Mouse (Mus musculus): ENCODE results near the gene Carmil2. TPM values are rescaled to one million over a fixed set of nuclear protein-coding genes. Genes with fewer than 3 reads are reported as not detected.

Carmil2 gene
- polyA plus RNA-seq (2015; fragmentation: Nextera tagmentation; extraction: Ambion mirVana), result 0.29 and 0.32 TPM in 2 replicates

DNA sequence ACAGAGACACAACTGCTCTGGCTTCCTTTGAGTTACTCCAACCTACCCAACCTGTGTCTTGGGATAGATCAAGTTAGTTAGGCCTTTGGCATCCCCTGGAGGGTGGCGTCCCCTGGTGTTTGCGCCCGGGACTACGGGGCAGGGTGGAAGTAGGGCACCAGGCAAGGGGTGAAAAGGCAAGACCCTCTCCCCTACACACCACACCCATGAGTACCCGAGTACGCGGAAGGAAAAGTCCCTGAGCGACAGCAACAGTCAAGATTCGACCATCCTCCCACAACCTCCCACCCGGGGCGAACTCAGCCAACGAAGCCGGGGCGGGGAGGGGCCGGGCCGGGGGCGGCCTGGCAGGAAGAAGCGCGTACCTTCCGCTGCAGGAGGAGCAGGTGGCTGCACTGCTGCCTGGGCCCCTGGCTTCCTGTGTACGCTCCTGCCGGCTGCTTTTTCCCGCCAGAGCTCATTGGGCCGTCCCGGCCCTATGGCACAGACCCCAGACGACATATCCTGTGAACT is at the start of gene Carmil2:
Gene Carmil2, plus strand, starts transcription at position 479 of the 513 bp plus-strand sequence.
- Histone ChIP-seq H3K9me3 (replicated peaks) (no peaks in the 10 kb centered on the region), H3K27me3 (no peaks in the 10 kb centered on the region), H3K9ac (no peak within 1 kb of the TSS), H3K4me3 (replicated peaks) (0 out of 2 replicates have a peak within 1 kb of the TSS, but pooled peaks have one; percentile 1), H3K4me2 (peak within 1 kb of the TSS; percentile 36), H3K4me1 (replicated peaks) (peaks cover 25% of the 10 kb centered on the region), H3K36me3 (peaks cover 34% of the 10 kb centered on the region), H3K27ac (no peak within 1 kb of the TSS)
- peak; percentile 41 for DNase-seq
- 5% methylated on average over 21 of the region's 26 CpGs for WGBS (ENCODE audit: insufficient replicate concordance)
- no peak for ATAC-seq (ENCODE audit: low read depth)

DNA sequence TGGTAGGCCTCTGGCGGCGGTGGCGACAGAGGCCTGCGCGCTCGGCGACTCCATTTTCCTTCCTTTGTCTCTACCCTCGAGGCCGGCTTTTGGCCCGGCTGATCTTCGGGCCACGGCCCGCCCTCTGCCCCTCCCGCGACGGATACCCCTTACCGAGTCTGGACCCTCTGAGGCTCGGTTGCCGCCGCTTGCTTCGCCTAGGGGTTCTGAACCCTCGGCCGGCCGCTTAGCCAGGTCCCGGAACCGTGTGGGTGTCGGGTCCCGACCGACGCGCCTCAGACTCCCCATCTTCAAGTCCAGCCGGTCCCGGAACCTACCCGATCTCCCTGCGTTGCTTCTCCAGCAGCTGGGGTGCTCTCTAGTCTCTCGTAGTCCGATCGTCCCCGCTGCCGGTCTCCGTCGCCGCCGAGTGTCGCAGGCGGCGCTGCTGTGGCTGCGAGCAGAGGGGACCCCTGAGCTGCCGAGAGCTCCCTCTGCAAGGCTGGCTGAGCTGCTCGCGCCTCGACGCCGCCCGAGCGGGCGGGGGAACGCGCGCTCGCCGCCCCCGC is 49.0 kb upstream of the Carmil2 start, which contains the start of gene Agrp:
Gene Agrp, minus strand, starts transcription at position 431 of the 548 bp plus-strand sequence.
- Histone ChIP-seq H3K27me3 (no peaks in the 10 kb centered on the region), H3K36me3 (peaks cover 7% of the 10 kb centered on the region; the same call in 1 of the 2 replicates), H3K4me3 (replicated peaks) (peak within 1 kb of the TSS; percentile 97), H3K9me3 (replicated peaks) (no peaks in the 10 kb centered on the region), H3K9ac (peak within 1 kb of the TSS; percentile 99), H3K27ac (peak within 1 kb of the TSS; percentile 100), H3K4me1 (replicated peaks) (peaks cover 49% of the 10 kb centered on the region), H3K4me2 (peak within 1 kb of the TSS; percentile 99)
- under 1% methylated on average over 63 of the region's 63 CpGs for WGBS (ENCODE audit: insufficient replicate concordance)
- ATAC-seq (ENCODE audit: low read depth) (peak; percentile 44), DNase-seq (no peak)

DNA sequence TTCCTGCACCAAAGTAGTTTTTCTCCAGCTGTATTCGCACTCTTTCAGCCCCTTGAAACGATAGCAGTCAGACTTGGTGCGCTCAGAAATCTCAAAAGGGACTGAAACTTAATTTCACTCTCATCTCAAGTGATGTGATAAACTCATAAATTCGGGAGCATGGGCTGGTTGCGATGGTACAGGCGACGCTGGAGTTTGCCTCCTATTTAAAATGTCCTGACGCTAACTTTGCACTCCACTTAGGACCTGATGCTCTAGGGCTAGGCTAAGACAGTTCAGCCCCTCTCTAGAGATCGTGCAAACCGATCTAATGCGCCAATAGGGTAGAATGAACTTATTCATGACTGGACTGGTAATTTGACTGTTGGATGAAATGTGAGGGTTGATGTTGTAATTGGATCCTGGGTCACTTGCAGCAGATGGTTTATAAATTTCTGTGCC is 48.5 kb upstream of the Carmil2 start:
- H3K27ac ChIP-seq, result peak overlapping the region; percentile 100
- H3K9ac ChIP-seq, result peak overlapping the region; percentile 99
- H3K4me3 ChIP-seq (replicated peaks), result peak overlapping the region; percentile 97
- H3K27me3 ChIP-seq, result no peaks in the 10 kb centered on the region
- H3K4me2 ChIP-seq, result peak overlapping the region; percentile 99
- no peaks in the 10 kb centered on the region for H3K9me3 ChIP-seq (replicated peaks)
- WGBS (ENCODE audit: insufficient replicate concordance), result under 1% methylated on average over 11 of the region's 11 CpGs
- peaks cover 7% of the 10 kb centered on the region; the same call in 1 of the 2 replicates for H3K36me3 ChIP-seq
- DNase-seq (no peak), ATAC-seq (ENCODE audit: low read depth) (peak; percentile 30)
- H3K4me1 ChIP-seq (replicated peaks), result peaks cover 55% of the 10 kb centered on the region

DNA sequence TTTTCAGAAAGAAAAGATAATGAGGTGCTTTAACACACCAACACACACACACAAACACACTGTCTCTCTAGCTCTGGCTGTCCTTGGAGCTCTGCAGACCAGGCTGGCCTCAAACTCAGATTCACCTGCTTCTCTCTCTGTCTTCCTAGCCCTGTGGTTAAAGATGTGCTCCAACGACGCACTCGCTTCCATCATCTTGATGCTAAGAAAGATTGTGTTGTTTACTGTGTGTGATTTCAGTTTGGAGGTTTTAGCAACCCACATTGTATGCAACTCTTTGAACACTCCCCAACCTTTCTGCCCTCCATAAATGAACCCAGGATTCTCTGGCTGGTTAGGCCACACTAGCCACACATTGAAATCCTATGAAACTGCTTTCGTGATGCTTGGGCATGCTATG is 47.6 kb upstream of the Carmil2 start:
- Histone ChIP-seq H3K4me2 (peak overlapping the region; percentile 99), H3K27me3 (no peaks in the 10 kb centered on the region), H3K4me1 (replicated peaks) (peaks cover 56% of the 10 kb centered on the region), H3K4me3 (replicated peaks) (peak overlapping the region; percentile 97), H3K36me3 (peaks cover 9% of the 10 kb centered on the region), H3K9ac (peak overlapping the region; percentile 99), H3K27ac (peak overlapping the region; percentile 100; the same call in 1 of the 2 replicates), H3K9me3 (replicated peaks) (no peaks in the 10 kb centered on the region)
- ATAC-seq (ENCODE audit: low read depth) (no peak), DNase-seq (no peak)
- 77% methylated on average over 4 of the region's 4 CpGs for WGBS (ENCODE audit: insufficient replicate concordance)

DNA sequence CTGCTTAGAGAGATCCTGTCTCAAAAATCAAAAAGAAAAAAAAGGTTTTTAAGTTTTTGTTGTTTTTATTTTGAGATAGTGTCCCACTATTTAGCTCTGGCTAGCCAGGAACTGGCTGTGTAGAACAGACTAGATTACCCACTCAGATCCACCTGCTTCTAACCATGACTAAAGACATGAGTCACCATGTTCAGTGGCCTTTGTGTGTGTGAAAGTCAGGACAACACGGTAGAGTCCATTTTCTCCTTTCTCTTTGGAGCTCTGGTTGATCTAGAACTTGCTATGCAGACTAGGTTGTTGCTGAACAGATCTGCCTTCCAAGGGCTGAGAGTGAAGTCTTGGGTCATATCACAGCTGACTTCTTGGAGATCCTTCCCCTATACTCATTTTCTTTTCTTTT is 46.2 kb upstream of the Carmil2 start:
- Histone ChIP-seq H3K4me1 (replicated peaks) (peaks cover 47% of the 10 kb centered on the region), H3K9me3 (replicated peaks) (no peaks in the 10 kb centered on the region), H3K9ac (no peak overlapping the region), H3K4me3 (replicated peaks) (no peak overlapping the region), H3K4me2 (no peak overlapping the region), H3K36me3 (peaks cover 18% of the 10 kb centered on the region), H3K27ac (no peak overlapping the region), H3K27me3 (no peaks in the 10 kb centered on the region)
- DNase-seq (no peak), ATAC-seq (ENCODE audit: low read depth) (no peak)
- 55% methylated on average over 1 of the region's 1 CpGs for WGBS (ENCODE audit: insufficient replicate concordance)

DNA sequence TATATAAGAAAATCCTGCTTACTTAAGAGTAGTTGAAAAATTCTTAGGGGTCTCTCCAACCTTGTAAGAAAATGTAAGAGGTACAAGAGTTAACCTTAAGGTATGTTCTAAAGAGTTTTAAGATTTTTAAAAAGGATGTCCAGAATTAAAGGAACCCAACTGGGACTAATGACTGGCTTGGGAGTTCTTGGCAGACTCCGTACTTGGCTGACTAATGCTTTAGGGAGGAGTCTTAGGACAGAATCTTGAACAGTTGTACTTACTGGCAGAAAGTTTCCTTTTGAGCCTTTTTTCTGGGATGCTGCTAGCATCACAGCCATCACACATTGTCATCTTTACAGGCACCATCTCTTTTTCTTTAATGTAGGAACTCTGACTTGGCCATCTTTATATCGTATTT is 45.6 kb upstream of the Carmil2 start:
- no peak overlapping the region for H3K4me3 ChIP-seq (replicated peaks)
- H3K27me3 ChIP-seq, result no peaks in the 10 kb centered on the region
- H3K9ac ChIP-seq, result no peak overlapping the region
- H3K27ac ChIP-seq, result no peak overlapping the region
- no peak for ATAC-seq (ENCODE audit: low read depth)
- H3K9me3 ChIP-seq (replicated peaks), result no peaks in the 10 kb centered on the region
- no peak for DNase-seq
- peaks cover 25% of the 10 kb centered on the region for H3K36me3 ChIP-seq
- H3K4me2 ChIP-seq, result no peak overlapping the region
- 86% methylated on average over 2 of the region's 2 CpGs for WGBS (ENCODE audit: insufficient replicate concordance)
- H3K4me1 ChIP-seq (replicated peaks), result peaks cover 40% of the 10 kb centered on the region

DNA sequence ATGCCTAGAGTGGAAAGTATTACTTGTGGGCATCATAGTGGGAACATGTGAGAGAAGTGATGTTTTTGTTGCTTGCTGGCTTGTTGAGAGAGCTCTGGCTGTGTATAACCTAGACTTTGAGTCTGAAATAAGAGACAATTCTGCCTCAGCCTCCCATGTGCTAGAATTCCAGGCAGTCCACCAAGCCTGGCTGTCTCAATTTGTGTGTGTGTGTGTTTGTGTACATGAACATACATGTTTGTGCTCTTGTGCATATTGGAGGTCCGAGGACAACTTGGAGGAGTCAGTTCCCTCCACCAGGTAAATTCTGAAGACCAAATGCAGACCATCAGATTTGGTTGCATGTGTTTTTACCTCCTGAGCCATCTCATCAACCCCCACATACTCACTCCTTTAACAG is 40.9 kb upstream of the Carmil2 start:
- ATAC-seq (ENCODE audit: low read depth) (no peak), DNase-seq (no peak)
- Histone ChIP-seq H3K4me3 (replicated peaks) (no peak overlapping the region), H3K4me1 (replicated peaks) (peaks cover 14% of the 10 kb centered on the region), H3K36me3 (peaks cover 44% of the 10 kb centered on the region), H3K4me2 (no peak overlapping the region), H3K9ac (no peak overlapping the region), H3K27me3 (no peaks in the 10 kb centered on the region), H3K27ac (no peak overlapping the region), H3K9me3 (replicated peaks) (no peaks in the 10 kb centered on the region)
- 76% methylated on average over 1 of the region's 1 CpGs for WGBS (ENCODE audit: insufficient replicate concordance)

DNA sequence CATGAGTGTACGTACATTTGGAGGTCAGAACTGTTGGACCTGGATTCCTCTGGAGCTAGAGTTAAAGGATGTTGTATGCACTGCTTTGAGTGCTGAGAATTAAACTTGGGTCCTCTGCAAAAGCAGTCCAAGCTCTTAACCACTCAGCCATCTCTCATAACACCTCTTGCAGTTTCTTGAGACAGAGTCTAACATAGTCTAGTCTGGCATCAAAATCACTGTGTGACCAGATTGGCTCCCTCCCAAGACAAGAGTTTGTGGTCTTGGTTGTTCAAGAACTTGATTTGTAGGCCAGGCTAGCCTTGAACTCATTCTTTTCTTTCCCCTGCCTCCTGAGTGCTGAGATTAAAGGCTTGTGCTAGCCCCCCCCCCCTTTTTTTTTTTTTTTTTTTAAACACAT is 37.1 kb upstream of the Carmil2 start:
- no peaks in the 10 kb centered on the region for H3K9me3 ChIP-seq (replicated peaks)
- no peak overlapping the region for H3K4me3 ChIP-seq (replicated peaks)
- DNase-seq, result no peak
- no peak overlapping the region for H3K27ac ChIP-seq
- peaks cover 58% of the 10 kb centered on the region for H3K36me3 ChIP-seq
- no peak overlapping the region for H3K4me2 ChIP-seq
- H3K4me1 ChIP-seq (replicated peaks), result no peaks in the 10 kb centered on the region; the same call in 1 of the 2 replicates
- ATAC-seq (ENCODE audit: low read depth), result no peak
- no peaks in the 10 kb centered on the region for H3K27me3 ChIP-seq
- H3K9ac ChIP-seq, result no peak overlapping the region
- 91% methylated on average over 1 of the region's 1 CpGs for WGBS (ENCODE audit: insufficient replicate concordance)

DNA sequence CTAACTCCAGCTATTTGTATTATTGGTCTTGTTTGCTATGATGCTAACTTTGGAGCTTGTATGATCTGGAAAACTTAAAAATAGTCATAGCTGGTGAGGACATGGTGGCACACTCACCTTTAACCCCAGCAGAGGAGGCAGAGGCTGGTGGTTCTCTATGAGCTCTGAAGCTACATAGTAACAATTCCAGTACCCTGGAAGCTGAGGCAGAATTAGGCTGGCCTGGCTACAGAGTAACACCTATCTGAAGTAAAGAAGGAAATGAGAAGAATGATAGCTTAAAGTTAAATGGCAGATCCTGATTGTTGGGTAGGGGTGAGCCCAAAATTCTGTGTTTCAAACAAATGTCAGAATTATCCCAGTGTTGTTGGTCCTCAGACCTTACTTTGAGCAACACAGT is 28.4 kb upstream of the Carmil2 start:
- Histone ChIP-seq H3K36me3 (peaks cover 27% of the 10 kb centered on the region), H3K27ac (no peak overlapping the region), H3K9ac (no peak overlapping the region), H3K27me3 (no peaks in the 10 kb centered on the region), H3K4me1 (replicated peaks) (no peaks in the 10 kb centered on the region), H3K4me2 (no peak overlapping the region), H3K4me3 (replicated peaks) (no peak overlapping the region), H3K9me3 (replicated peaks) (no peaks in the 10 kb centered on the region)
- DNase-seq (no peak), ATAC-seq (ENCODE audit: low read depth) (no peak)

DNA sequence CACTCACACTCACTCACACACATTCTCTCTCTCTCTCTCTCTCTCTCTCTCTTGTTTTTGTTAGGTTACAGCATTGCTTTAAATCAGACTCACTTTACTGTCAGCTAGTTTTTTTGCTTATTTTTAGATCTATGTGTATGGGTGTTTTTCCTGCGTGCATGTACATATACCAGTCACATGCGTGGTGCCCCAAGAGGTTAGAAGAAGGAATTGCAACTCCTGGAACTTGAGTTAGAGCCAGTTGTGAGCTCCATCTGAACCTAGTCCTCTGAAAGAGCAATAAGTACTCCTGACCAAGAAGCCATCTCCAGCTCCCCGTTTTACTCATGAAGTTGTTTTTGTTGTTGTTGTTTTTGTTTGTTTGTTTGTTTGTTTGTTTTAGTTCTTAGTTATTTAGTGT is 24.9 kb upstream of the Carmil2 start:
- no peak overlapping the region for H3K27ac ChIP-seq
- H3K9ac ChIP-seq, result no peak overlapping the region
- H3K27me3 ChIP-seq, result no peaks in the 10 kb centered on the region
- 60% methylated on average over 3 of the region's 3 CpGs for WGBS (ENCODE audit: insufficient replicate concordance)
- no peaks in the 10 kb centered on the region for H3K4me1 ChIP-seq (replicated peaks)
- no peak overlapping the region for H3K4me2 ChIP-seq
- peaks cover 42% of the 10 kb centered on the region for H3K36me3 ChIP-seq
- ATAC-seq (ENCODE audit: low read depth) (no peak), DNase-seq (no peak)
- H3K9me3 ChIP-seq (replicated peaks), result no peaks in the 10 kb centered on the region
- no peak overlapping the region for H3K4me3 ChIP-seq (replicated peaks)

DNA sequence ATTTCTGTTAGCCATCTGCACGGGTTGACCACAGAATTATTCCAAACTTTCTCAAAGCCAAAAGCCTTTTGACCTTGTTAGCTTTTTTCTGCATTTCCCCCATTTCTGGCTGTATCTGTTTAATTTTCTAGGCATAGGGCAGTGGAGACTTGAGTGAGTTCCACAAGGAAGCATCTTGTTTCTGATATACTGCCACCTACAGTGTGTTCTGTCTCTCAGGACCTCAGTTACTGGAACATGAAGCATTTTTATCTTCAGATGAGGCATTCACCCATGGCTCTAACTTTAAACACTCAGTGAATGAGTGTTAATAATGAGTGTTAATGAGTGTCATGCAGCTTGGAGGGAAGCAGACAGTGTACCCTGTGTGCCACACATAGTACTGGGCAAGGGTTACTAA is 8.2 kb upstream of the Carmil2 start:
- no peaks in the 10 kb centered on the region for H3K4me1 ChIP-seq (replicated peaks)
- no peaks in the 10 kb centered on the region for H3K27me3 ChIP-seq
- H3K4me3 ChIP-seq (replicated peaks), result no peak overlapping the region
- DNase-seq (no peak), ATAC-seq (ENCODE audit: low read depth) (no peak)
- H3K9ac ChIP-seq, result no peak overlapping the region
- 77% methylated on average over 1 of the region's 1 CpGs for WGBS (ENCODE audit: insufficient replicate concordance)
- no peak overlapping the region for H3K4me2 ChIP-seq
- H3K27ac ChIP-seq, result no peak overlapping the region
- H3K9me3 ChIP-seq (replicated peaks), result no peaks in the 10 kb centered on the region
- peaks cover 99% of the 10 kb centered on the region for H3K36me3 ChIP-seq

DNA sequence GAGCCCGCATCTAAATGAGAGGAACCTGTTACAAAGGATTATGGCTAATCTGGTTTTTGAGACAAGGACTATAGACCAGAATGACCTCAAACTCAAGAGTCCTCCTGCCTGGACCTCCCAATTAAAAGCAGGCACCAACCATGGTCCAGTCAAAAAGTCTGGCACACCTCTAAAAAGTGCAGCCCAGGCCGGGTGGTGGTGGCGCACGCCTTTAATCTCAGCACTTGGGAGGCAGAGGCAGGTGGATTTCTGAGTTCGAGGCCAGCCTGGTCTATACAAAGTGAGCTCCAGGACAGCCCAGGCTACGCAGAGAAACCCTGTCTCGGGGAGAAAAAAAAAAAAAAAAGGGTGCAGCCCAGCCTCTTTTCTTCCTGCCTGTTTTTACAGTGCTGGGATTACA is 749 bp upstream of the Carmil2 start:
- Histone ChIP-seq H3K9me3 (replicated peaks) (no peaks in the 10 kb centered on the region), H3K9ac (no peak overlapping the region), H3K36me3 (peaks cover 40% of the 10 kb centered on the region), H3K4me1 (replicated peaks) (peaks cover 23% of the 10 kb centered on the region), H3K27me3 (no peaks in the 10 kb centered on the region), H3K4me2 (peak overlapping the region; percentile 36), H3K27ac (no peak overlapping the region), H3K4me3 (replicated peaks) (no peak overlapping the region)
- DNase-seq, result no peak
- ATAC-seq (ENCODE audit: low read depth), result no peak
- WGBS (ENCODE audit: insufficient replicate concordance), result 58% methylated on average over 7 of the region's 7 CpGs

Data from liver, embryonic 13.5 days (tissue).